In genomic region chr7:70703784-70704183, GRCm38 (mm10) we compare ENCODE assay signal across 15 mouse cellular contexts.
"Had no signal": no experiment of that assay in that cellular context is flagged by ENCODE, and none has a peak within 500 bp of the region (broad histone marks: within the 10 kb centered on the region; RNA-seq: fewer than 3 reads in every experiment).

No protein-coding gene starts in this region.

- H3K27me3 ChIP-seq: megakaryocyte, embryonic 14.5 days; midbrain, embryonic 13.5 days; midbrain, embryonic 15.5 days; neural tube, embryonic 12.5 days; stomach, embryonic 15.5 days had no signal

- H3K27ac ChIP-seq: midbrain, embryonic 13.5 days; midbrain, embryonic 15.5 days; neural tube, embryonic 12.5 days; stomach, embryonic 15.5 days; stomach, postnatal 0 days had no signal

- H3K9me3 ChIP-seq: midbrain, embryonic 13.5 days; midbrain, embryonic 15.5 days; neural tube, embryonic 12.5 days; stomach, embryonic 15.5 days had no signal

- H3K4me2 ChIP-seq: lung, embryonic 14.5 days; midbrain, embryonic 11.5 days; midbrain, embryonic 13.5 days; midbrain, embryonic 15.5 days; neural tube, embryonic 12.5 days; stomach, embryonic 15.5 days had no signal

- H3K9ac ChIP-seq: lung, embryonic 14.5 days; midbrain, embryonic 13.5 days; midbrain, embryonic 15.5 days; neural tube, embryonic 12.5 days; stomach, embryonic 15.5 days had no signal

- H3K4me3 ChIP-seq: megakaryocyte, embryonic 14.5 days; midbrain, embryonic 13.5 days; midbrain, embryonic 15.5 days; neural tube, embryonic 12.5 days; stomach, embryonic 15.5 days had no signal

- H3K4me1 ChIP-seq: megakaryocyte, embryonic 14.5 days; midbrain, embryonic 13.5 days; midbrain, embryonic 15.5 days; neural tube, embryonic 12.5 days; stomach, embryonic 15.5 days had no signal

- DNase-seq: lung, adult 18-20 months; lung, embryonic 14.5 days; lung, postnatal 10 days; lung, postnatal 4 days; right cerebral cortex, postnatal 14 days; thymus, adult 2 months; thymus, postnatal 25 days; thymus, postnatal 4 days had no signal

- ATAC-seq: midbrain, embryonic 13.5 days; midbrain, embryonic 15.5 days had no signal

- H3K36me3 ChIP-seq: midbrain, embryonic 13.5 days; midbrain, embryonic 15.5 days; neural tube, embryonic 12.5 days; stomach, embryonic 15.5 days had no signal
